In the genomic region with DNA sequence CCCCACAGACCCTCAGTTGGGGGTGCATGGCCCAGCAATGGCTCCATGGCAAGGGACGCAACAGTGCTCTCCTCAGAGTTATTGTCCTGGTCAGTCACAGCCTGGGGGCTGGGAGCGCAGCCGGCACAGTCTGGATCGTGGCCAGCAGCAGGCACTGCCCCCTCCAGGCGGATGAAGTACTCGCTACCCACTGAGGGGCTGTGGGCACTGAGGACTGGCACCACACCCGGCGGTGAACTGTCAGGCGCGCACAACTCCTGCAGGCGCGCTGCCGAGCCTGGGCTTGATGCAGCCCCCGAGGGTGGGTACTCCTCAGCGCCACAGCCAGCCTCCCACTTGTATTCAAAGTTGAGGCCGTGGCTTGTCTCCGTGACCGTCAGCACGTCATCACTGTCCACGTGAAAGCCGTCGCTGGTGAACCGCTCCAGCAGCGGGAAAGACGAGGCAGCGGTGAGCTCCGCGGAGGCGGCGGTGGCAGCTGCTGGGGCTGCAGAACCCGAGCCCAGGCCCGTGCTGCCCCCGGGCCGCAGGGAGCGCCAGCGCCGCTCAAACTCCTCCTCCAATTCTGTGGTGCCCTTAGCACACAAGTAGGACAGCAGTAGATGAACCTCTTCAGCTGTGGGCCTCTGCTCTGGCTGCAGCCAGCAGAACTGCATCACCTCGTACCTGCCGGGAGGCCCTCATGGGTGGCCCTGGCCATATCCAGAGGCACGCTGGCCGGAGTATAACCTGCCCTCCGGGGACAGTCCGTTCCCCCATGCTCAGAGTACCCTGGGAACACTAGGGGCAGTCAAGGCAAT, we compare ENCODE assay signal across 8 mouse cellular contexts. TPM values are rescaled to one million over a fixed set of nuclear protein-coding genes. Genes with fewer than 3 reads are reported as not detected.
DNase-seq lines count a peak whose midpoint lies in the region; ATAC-seq and TF ChIP-seq lines count a peak whose summit lies in the region.

No protein-coding gene starts in this region.

- peak; percentile 21; the same call in 1 of the 2 replicates for TF ChIP-seq CTCF in cerebellum, adult 2 months (IDR thresholded peaks at IDR 0.05; ENCODE audit: borderline replicate concordance, insufficient read depth, low read depth, low read length)

- WGBS in kidney, embryonic 16.5 days = 38% methylated on average over 43 of the region's 43 CpGs
- 50% methylated on average over 43 of the region's 43 CpGs for WGBS in cerebellum, adult 2 months
- WGBS in forebrain, embryonic 15.5 days = 48% methylated on average over 43 of the region's 43 CpGs
- 38% methylated on average over 43 of the region's 43 CpGs for WGBS in liver, embryonic 12.5 days (ENCODE audit: insufficient replicate concordance)

- no peak overlapping the region for H3K27ac ChIP-seq in kidney, embryonic 16.5 days (ENCODE audit: low read length)
- H3K27ac ChIP-seq in cerebellum, adult 2 months (ENCODE audit: insufficient read depth, low read length) = peak overlapping the region; percentile 14; the same call in 1 of the 2 replicates
- no peak overlapping the region for H3K27ac ChIP-seq in forebrain, embryonic 15.5 days (replicated peaks)
- no peak overlapping the region for H3K27ac ChIP-seq in liver, embryonic 12.5 days

- H3K9me3 ChIP-seq in kidney, embryonic 16.5 days (ENCODE audit: low read length) = no peaks in the 10 kb centered on the region
- no peaks in the 10 kb centered on the region for H3K9me3 ChIP-seq in forebrain, embryonic 15.5 days
- H3K9me3 ChIP-seq in liver, embryonic 12.5 days (replicated peaks) = no peaks in the 10 kb centered on the region

- H3K4me1 ChIP-seq in kidney, embryonic 16.5 days (ENCODE audit: insufficient read depth, low read length) = peaks cover 16% of the 10 kb centered on the region
- H3K4me1 ChIP-seq in cerebellum, adult 2 months (ENCODE audit: control insufficient read depth, insufficient read depth, low read length) = peaks cover 53% of the 10 kb centered on the region
- peaks cover 18% of the 10 kb centered on the region for H3K4me1 ChIP-seq in forebrain, embryonic 15.5 days
- H3K4me1 ChIP-seq in liver, embryonic 12.5 days = peaks cover 9% of the 10 kb centered on the region; the same call in 1 of the 2 replicates

- peak overlapping the region; percentile 19 for H3K4me3 ChIP-seq in kidney, embryonic 16.5 days (ENCODE audit: low read length)
- H3K4me3 ChIP-seq in cerebellum, adult 2 months (replicated peaks; ENCODE audit: insufficient read depth, low read depth, low read length) = no peak overlapping the region
- no peak overlapping the region for H3K4me3 ChIP-seq in forebrain, embryonic 15.5 days
- 0 out of 2 replicates have a peak overlapping the region, but pooled peaks have one; percentile 1 for H3K4me3 ChIP-seq in liver, embryonic 12.5 days

- 0 out of 2 replicates have a peak, but pooled peaks cover 6% of the 10 kb centered on the region for H3K27me3 ChIP-seq in kidney, embryonic 16.5 days (ENCODE audit: insufficient read depth, low read length)
- H3K27me3 ChIP-seq in cerebellum, adult 2 months (ENCODE audit: control insufficient read depth, insufficient read depth, low read length) = no peaks in the 10 kb centered on the region
- no peaks in the 10 kb centered on the region for H3K27me3 ChIP-seq in forebrain, embryonic 15.5 days
- H3K27me3 ChIP-seq in liver, embryonic 12.5 days (replicated peaks) = peaks cover 35% of the 10 kb centered on the region

- 0 out of 2 replicates have a peak, but pooled peaks have one; percentile 11 for ATAC-seq in kidney, embryonic 16.5 days (ENCODE audit: low FRiP score, low TSS enrichment)
- ATAC-seq in forebrain, embryonic 15.5 days (replicated peaks) = 0 out of 2 replicates have a peak, but pooled peaks have one; percentile 14
- ATAC-seq in liver, embryonic 12.5 days = no peak

- peak overlapping the region; percentile 44; the same call in 1 of the 2 replicates for H3K9ac ChIP-seq in kidney, embryonic 16.5 days (replicated peaks; ENCODE audit: low read length)
- no peak overlapping the region for H3K9ac ChIP-seq in forebrain, embryonic 15.5 days (replicated peaks)
- H3K9ac ChIP-seq in liver, embryonic 12.5 days = no peak overlapping the region

- no peak for TF ChIP-seq POLR2A in cerebellum, adult 2 months (IDR thresholded peaks at IDR 0.05; ENCODE audit: borderline replicate concordance, insufficient read depth, low read length)

- DNase-seq in kidney, adult 11 months = no peak
- DNase-seq in cerebellum, adult 2 months = peak; percentile 58 to 66
- DNase-seq in urinary bladder, postnatal 36 days (ENCODE audit: low spot score in 2 of 2) = no peak
- DNase-seq in layer of hippocampus, postnatal 25 days (ENCODE audit: extremely low spot score in 1 of 2, low spot score in 1 of 2) = no peak
- no peak for DNase-seq in spleen, postnatal 36 days (ENCODE audit: low spot score in 2 of 2)

- H3K4me2 ChIP-seq in kidney, embryonic 16.5 days (replicated peaks; ENCODE audit: low read depth, low read length) = peak overlapping the region; percentile 40
- H3K4me2 ChIP-seq in forebrain, embryonic 15.5 days (replicated peaks) = peak overlapping the region; percentile 27
- H3K4me2 ChIP-seq in liver, embryonic 12.5 days = peak overlapping the region; percentile 6; the same call in 1 of the 2 replicates

- H3K36me3 ChIP-seq in kidney, embryonic 16.5 days (ENCODE audit: insufficient read depth, low read length) = no peaks in the 10 kb centered on the region
- peaks cover 12% of the 10 kb centered on the region; the same call in 1 of the 2 replicates for H3K36me3 ChIP-seq in forebrain, embryonic 15.5 days
- H3K36me3 ChIP-seq in liver, embryonic 12.5 days = no peaks in the 10 kb centered on the region

RNA-seq across cellular contexts. Expression of a gene that starts 35.0 kb away (rescaled TPM):
- polyA plus RNA-seq in kidney, embryonic 16.5 days (2015; fragmentation: Nextera tagmentation; extraction: Ambion mirVana) = 1.7 and 2.0 TPM in 2 replicates
- 296 and 298 TPM in 2 replicates for polyA plus RNA-seq in cerebellum, adult 2 months (2012; rRNA removed)
- polyA plus RNA-seq in forebrain, embryonic 15.5 days (2015; fragmentation: Nextera tagmentation; extraction: Ambion mirVana) = 21.9 and 22.5 TPM in 2 replicates
- polyA plus RNA-seq in liver, embryonic 12.5 days (2016; fragmentation: Nextera tagmentation; extraction: Ambion mirVana) = 0.37 and 0.49 TPM in 2 replicates
- total RNA-seq in layer of hippocampus, postnatal 25 days (2021) = 100 to 1,000 TPM; 221 to 225 TPM

Comparison
In these comparisons a context has a peak if more than half of its experiments do, and no peak if none do; other contexts are left out.
1. H3K4me3 ChIP-seq: peak in kidney, embryonic 16.5 days (single experiment) and liver, embryonic 12.5 days (single experiment); none in cerebellum, adult 2 months (single experiment) and forebrain, embryonic 15.5 days (single experiment).
2. DNase-seq: peak in cerebellum, adult 2 months (2 of 2); none in kidney, adult 11 months (single experiment), urinary bladder, postnatal 36 days (0 of 2), layer of hippocampus, postnatal 25 days (0 of 2) and spleen, postnatal 36 days (0 of 2).
3. RNA of a gene that starts 35.0 kb away (polyA plus RNA-seq): 296 to 298 TPM in cerebellum, adult 2 months; 21.9 to 22.5 TPM in forebrain, embryonic 15.5 days, 1.7 to 2.0 TPM in kidney, embryonic 16.5 days and 0.37 to 0.49 TPM in liver, embryonic 12.5 days; every median in the first group is over 10 times any median in the second.
4. Peak in every context shown above with its lines, with median percentiles within 50 percentile points of each other: H3K4me2 ChIP-seq.